Mouse (Mus musculus) spleen, adult 2 months (tissue): ENCODE data around the gene Cd300ld.
"Not testable (repeated sequence)": the region's sequence is repeated elsewhere in the genome, so short reads cannot be mapped to it uniquely, and the experiment has no call there.

Experiments
- CTCF ChIP-seq: fragments of 200-500 bp; IDR thresholded peaks from 2 replicates; pipeline ENCODE4 v1.5.1; 2011; ENCODE audit warnings: mild to moderate bottlenecking, inconsistent platforms; ENCODE audit not compliant: insufficient read depth, insufficient read length, insufficient replicate concordance; ENCODE audit errors: extremely low read depth
- POLR2A ChIP-seq: fragments of 200-500 bp; IDR thresholded peaks from 2 replicates; pipeline ENCODE4 v1.6.1; 2011; ENCODE audit warnings: low read depth, low read length, inconsistent platforms

DNA sequence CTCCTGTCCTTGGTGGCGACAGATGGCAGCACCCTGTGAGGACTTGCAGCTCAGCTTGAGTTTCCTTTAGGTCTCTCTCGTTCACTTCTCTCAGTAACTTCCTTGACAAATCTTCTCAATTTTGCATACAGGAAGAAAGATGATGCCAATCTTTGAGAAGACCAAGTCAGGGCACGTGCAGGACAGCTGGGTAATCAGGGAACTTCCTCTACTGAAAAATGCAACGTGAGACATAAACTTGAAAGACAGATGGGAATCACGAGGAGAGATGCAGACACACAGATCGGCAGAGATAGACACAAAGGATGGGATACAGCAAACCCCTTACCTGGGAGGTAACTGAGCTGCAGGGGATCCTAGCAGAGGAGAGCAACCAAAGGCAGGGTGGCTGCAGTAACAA lies 47.9 kb upstream of the Cd300ld start, which contains the start of gene Cd300ld5:
- not testable (repeated sequence) for TF ChIP-seq CTCF, POLR2A
